Mouse (Mus musculus): ENCODE measurements around the gene Amer3.
A peak's percentile ranks its signal among the peaks of the same experiment; 100 is the strongest.
"Not testable (repeated sequence)": the region's sequence is repeated elsewhere in the genome, so short reads cannot be mapped to it uniquely, and the experiment has no call there.

Amer3 gene

GRCm38 (mm10) chr1:34602363-34602762, 22.9 kb downstream of the Amer3 start:
- DNase-seq: peak; percentile 77

DNA sequence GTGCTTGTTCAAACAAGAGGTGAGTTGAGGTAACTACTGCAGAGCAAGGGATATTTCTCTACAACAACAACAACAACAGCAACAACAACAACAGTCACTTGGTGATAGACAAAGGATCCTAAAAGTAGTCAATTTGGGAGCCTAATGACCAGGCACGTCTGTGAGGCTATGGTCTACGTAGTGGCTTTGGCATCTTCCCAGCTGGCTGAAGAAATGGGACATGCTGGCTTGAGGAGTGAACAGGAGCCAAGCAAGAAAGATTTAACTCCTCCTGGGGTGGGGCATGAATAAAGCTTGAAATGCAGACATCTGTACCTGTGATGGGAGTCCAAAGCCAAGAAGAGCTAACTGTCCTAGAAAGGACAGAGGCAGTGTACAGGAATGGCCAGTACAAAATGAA, 34.3 kb downstream of the Amer3 start:
- no peak for DNase-seq

- DNase-seq: not testable (repeated sequence)
Measured at GRCm38 (mm10) chr1:34620116-34620515, 40.7 kb downstream of the Amer3 start.

DNA sequence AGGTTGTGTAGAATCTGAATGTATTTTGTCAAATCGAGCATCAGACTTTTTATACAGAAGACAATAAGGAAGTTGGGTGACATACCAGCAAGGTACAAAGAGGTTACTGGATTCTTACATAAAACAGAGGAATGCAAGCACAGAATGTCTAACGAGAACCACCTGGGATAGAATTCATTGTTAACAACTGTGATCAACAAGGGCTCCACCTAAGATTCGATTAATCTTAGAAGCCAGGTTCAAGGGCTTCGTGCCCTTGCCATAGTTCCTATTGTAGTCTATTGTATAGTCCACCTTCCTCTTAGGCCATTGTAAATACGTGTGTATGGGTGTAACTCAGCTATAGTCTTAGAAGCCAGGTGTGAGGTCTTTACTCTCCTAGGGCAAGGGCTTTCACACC, 41.3 kb downstream of the Amer3 start:
- not testable (repeated sequence) for DNase-seq

- no peak for DNase-seq
Measured at GRCm38 (mm10) chr1:34635711-34636110, 56.3 kb downstream of the Amer3 start.

Measured in lung, postnatal 14 days (tissue).